Mouse (Mus musculus): Measurements from ENCODE around the gene Sct. TPM values are rescaled to one million over a fixed set of nuclear protein-coding genes. Genes with fewer than 3 reads are reported as not detected.

Sct gene
- polyA plus RNA-seq, 1 experiment from 2014 or later = 1.3 TPM

- no peaks in the 10 kb centered on the region for H3K9me3 ChIP-seq (ENCODE audit: low read length)
- DNase-seq (ENCODE audit: low spot score) = no peak
- H3K4me1 ChIP-seq (ENCODE audit: insufficient read depth, low read depth, low read length) = peaks cover 9% of the 10 kb centered on the region; the same call in 1 of the 2 replicates
- no peak overlapping the region for H3K4me3 ChIP-seq (ENCODE audit: low read depth, low read length)
- no peak overlapping the region for H3K9ac ChIP-seq (replicated peaks; ENCODE audit: low read depth)
- H3K36me3 ChIP-seq (ENCODE audit: insufficient read depth, low read length) = no peaks in the 10 kb centered on the region
- TF ChIP-seq CTCF (IDR thresholded peaks at IDR 0.05) (no peak), EP300 (IDR thresholded peaks at IDR 0.05) (no peak)
- H3K4me2 ChIP-seq (replicated peaks; ENCODE audit: low read depth, low read length) = no peak overlapping the region
- peaks cover 45% of the 10 kb centered on the region for H3K27me3 ChIP-seq (replicated peaks; ENCODE audit: insufficient read depth, low read length)
- WGBS = 51% methylated on average over 15 of the region's 15 CpGs
- no peak for ATAC-seq
- no peak overlapping the region for H3K27ac ChIP-seq (ENCODE audit: low read length)
Observed at GRCm38 (mm10) chr7:141292583-141293388, 13.9 kb upstream of the Sct start.

GRCm38 (mm10) chr7:141291921-141292582 lies 13.1 kb upstream of the Sct start, which contains the start of gene Drd4:
Gene Drd4 (plus strand): TSS chr7:141292006.
- Histone ChIP-seq H3K4me1 (ENCODE audit: insufficient read depth, low read depth, low read length) (peaks cover 9% of the 10 kb centered on the region; the same call in 1 of the 2 replicates), H3K4me3 (ENCODE audit: low read depth, low read length) (peak within 1 kb of the TSS; percentile 34), H3K4me2 (replicated peaks; ENCODE audit: low read depth, low read length) (peak within 1 kb of the TSS; percentile 58), H3K36me3 (ENCODE audit: insufficient read depth, low read length) (no peaks in the 10 kb centered on the region), H3K27me3 (replicated peaks; ENCODE audit: insufficient read depth, low read length) (peaks cover 45% of the 10 kb centered on the region), H3K27ac (ENCODE audit: low read length) (no peak within 1 kb of the TSS), H3K9ac (replicated peaks; ENCODE audit: low read depth) (peak within 1 kb of the TSS; percentile 32), H3K9me3 (ENCODE audit: low read length) (no peaks in the 10 kb centered on the region)
- ATAC-seq (peak; percentile 53), DNase-seq (ENCODE audit: low spot score) (peak; percentile 43)
- 4% methylated on average over 39 of the region's 46 CpGs for WGBS
- no peak for TF ChIP-seq EP300 (IDR thresholded peaks at IDR 0.05)
- no peak for TF ChIP-seq CTCF (IDR thresholded peaks at IDR 0.05)

- WGBS = 65% methylated on average over 3 of the region's 3 CpGs
- Histone ChIP-seq H3K4me3 (ENCODE audit: low read depth, low read length) (no peak overlapping the region), H3K4me1 (ENCODE audit: insufficient read depth, low read depth, low read length) (peaks cover 3% of the 10 kb centered on the region; the same call in 1 of the 2 replicates), H3K9me3 (ENCODE audit: low read length) (no peaks in the 10 kb centered on the region), H3K27ac (ENCODE audit: low read length) (no peak overlapping the region), H3K36me3 (ENCODE audit: insufficient read depth, low read length) (no peaks in the 10 kb centered on the region), H3K27me3 (replicated peaks; ENCODE audit: insufficient read depth, low read length) (peaks cover 23% of the 10 kb centered on the region), H3K4me2 (replicated peaks; ENCODE audit: low read depth, low read length) (no peak overlapping the region), H3K9ac (replicated peaks; ENCODE audit: low read depth) (no peak overlapping the region)
- no peak for TF ChIP-seq CTCF (IDR thresholded peaks at IDR 0.05)
- TF ChIP-seq EP300 (IDR thresholded peaks at IDR 0.05) = no peak
- ATAC-seq = no peak
- DNase-seq (ENCODE audit: low spot score) = no peak
Observed at GRCm38 (mm10) chr7:141288042-141288441, 9.1 kb upstream of the Sct start.

- 82% methylated on average over 4 of the region's 4 CpGs for WGBS
- ATAC-seq = no peak
Observed at GRCm38 (mm10) chr7:141282756-141283155, 3.8 kb upstream of the Sct start.

GRCm38 (mm10) chr7:141281442-141281841 lies 2.5 kb upstream of the Sct start:
- Histone ChIP-seq H3K4me3 (ENCODE audit: low read depth, low read length) (no peak overlapping the region), H3K36me3 (ENCODE audit: insufficient read depth, low read length) (no peaks in the 10 kb centered on the region), H3K4me2 (replicated peaks; ENCODE audit: low read depth, low read length) (no peak overlapping the region), H3K27ac (ENCODE audit: low read length) (no peak overlapping the region), H3K27me3 (replicated peaks; ENCODE audit: insufficient read depth, low read length) (0 out of 2 replicates have a peak, but pooled peaks cover 5% of the 10 kb centered on the region), H3K9ac (replicated peaks; ENCODE audit: low read depth) (no peak overlapping the region), H3K4me1 (ENCODE audit: insufficient read depth, low read depth, low read length) (peaks cover 6% of the 10 kb centered on the region; the same call in 1 of the 2 replicates), H3K9me3 (ENCODE audit: low read length) (no peaks in the 10 kb centered on the region)
- ATAC-seq (no peak), DNase-seq (ENCODE audit: low spot score) (no peak)
- no peak for TF ChIP-seq CTCF (IDR thresholded peaks at IDR 0.05)
- TF ChIP-seq EP300 (IDR thresholded peaks at IDR 0.05) = no peak
- WGBS = 65% methylated on average over 6 of the region's 6 CpGs

More at GRCm38 (mm10) chr7:141282756-141283155, 3.8 kb upstream of the Sct start:
- TF ChIP-seq EP300 (IDR thresholded peaks at IDR 0.05) = no peak
- TF ChIP-seq CTCF (IDR thresholded peaks at IDR 0.05) = no peak
- DNase-seq (ENCODE audit: low spot score) = no peak
- Histone ChIP-seq H3K4me2 (replicated peaks; ENCODE audit: low read depth, low read length) (no peak overlapping the region), H3K36me3 (ENCODE audit: insufficient read depth, low read length) (no peaks in the 10 kb centered on the region), H3K9me3 (ENCODE audit: low read length) (no peaks in the 10 kb centered on the region), H3K4me3 (ENCODE audit: low read depth, low read length) (no peak overlapping the region), H3K4me1 (ENCODE audit: insufficient read depth, low read depth, low read length) (peaks cover 6% of the 10 kb centered on the region; the same call in 1 of the 2 replicates), H3K27ac (ENCODE audit: low read length) (no peak overlapping the region), H3K9ac (replicated peaks; ENCODE audit: low read depth) (no peak overlapping the region), H3K27me3 (replicated peaks; ENCODE audit: insufficient read depth, low read length) (0 out of 2 replicates have a peak, but pooled peaks cover 5% of the 10 kb centered on the region)
